Mouse (Mus musculus): ENCODE measurements at regions not wholly inside any gene's neighbourhood (a gene's known extent, or its start where the extent isn't known, plus 50 kb on each side); places are given as distances from the start of the nearest gene placed in this dataset.

- Histone ChIP-seq H3K9me3 (ENCODE audit: control insufficient read depth, low read length) (no peaks in the 10 kb centered on the region), H3K27me3 (ENCODE audit: control insufficient read depth, insufficient read depth, low read length) (no peaks in the 10 kb centered on the region), H3K27ac (ENCODE audit: low read depth, low read length) (no peak overlapping the region), H3K9ac (ENCODE audit: low read length) (no peak overlapping the region; the same call in 1 of the 2 replicates), H3K4me3 (ENCODE audit: low read depth, low read length) (no peak overlapping the region), H3K36me3 (ENCODE audit: control insufficient read depth, insufficient read depth, low read length) (no peaks in the 10 kb centered on the region), H3K4me2 (no peak overlapping the region), H3K4me1 (ENCODE audit: control insufficient read depth, insufficient read depth, low read length) (no peaks in the 10 kb centered on the region)
- ATAC-seq (ENCODE audit: low FRiP score) (no peak), DNase-seq (ENCODE audit: low spot score, missing footprints) (no peak)
- WGBS: 59% methylated on average over 10 of the region's 12 CpGs
Measured at GRCm38 (mm10) chr11:22661713-22662551, 150.0 kb downstream of the Tmem17 start.

GRCm38 (mm10) chr11:22665978-22666377 lies 154.1 kb downstream of the Tmem17 start:
- WGBS: 56% methylated on average over 4 of the region's 4 CpGs
- Histone ChIP-seq H3K4me1 (ENCODE audit: control insufficient read depth, insufficient read depth, low read length) (no peaks in the 10 kb centered on the region), H3K36me3 (ENCODE audit: control insufficient read depth, insufficient read depth, low read length) (no peaks in the 10 kb centered on the region), H3K4me3 (ENCODE audit: low read depth, low read length) (no peak overlapping the region), H3K27ac (ENCODE audit: low read depth, low read length) (no peak overlapping the region), H3K9me3 (ENCODE audit: control insufficient read depth, low read length) (no peaks in the 10 kb centered on the region), H3K9ac (ENCODE audit: low read length) (no peak overlapping the region), H3K27me3 (ENCODE audit: control insufficient read depth, insufficient read depth, low read length) (no peaks in the 10 kb centered on the region), H3K4me2 (no peak overlapping the region)
- no peak for DNase-seq (ENCODE audit: low spot score, missing footprints)
- ATAC-seq (ENCODE audit: low FRiP score): no peak

GRCm38 (mm10) chr11:22666378-22666777 lies 154.5 kb downstream of the Tmem17 start:
- Histone ChIP-seq H3K27ac (ENCODE audit: low read depth, low read length) (no peak overlapping the region), H3K4me2 (no peak overlapping the region), H3K4me1 (ENCODE audit: control insufficient read depth, insufficient read depth, low read length) (no peaks in the 10 kb centered on the region), H3K9ac (ENCODE audit: low read length) (no peak overlapping the region), H3K4me3 (ENCODE audit: low read depth, low read length) (no peak overlapping the region), H3K36me3 (ENCODE audit: control insufficient read depth, insufficient read depth, low read length) (no peaks in the 10 kb centered on the region), H3K9me3 (ENCODE audit: control insufficient read depth, low read length) (no peaks in the 10 kb centered on the region), H3K27me3 (ENCODE audit: control insufficient read depth, insufficient read depth, low read length) (no peaks in the 10 kb centered on the region)
- DNase-seq (ENCODE audit: low spot score, missing footprints): no peak
- ATAC-seq (ENCODE audit: low FRiP score): no peak
- WGBS: 84% methylated on average over 5 of the region's 5 CpGs

GRCm38 (mm10) chr11:22668220-22668619 lies 156.3 kb downstream of the Tmem17 start:
- no peak overlapping the region for H3K9ac ChIP-seq (ENCODE audit: low read length)
- no peak overlapping the region for H3K4me3 ChIP-seq (ENCODE audit: low read depth, low read length)
- ATAC-seq (ENCODE audit: low FRiP score) (no peak), DNase-seq (ENCODE audit: low spot score, missing footprints) (no peak)
- no peak overlapping the region for H3K27ac ChIP-seq (ENCODE audit: low read depth, low read length)
- no peaks in the 10 kb centered on the region for H3K9me3 ChIP-seq (ENCODE audit: control insufficient read depth, low read length)
- H3K4me1 ChIP-seq (ENCODE audit: control insufficient read depth, insufficient read depth, low read length): peaks cover 3% of the 10 kb centered on the region; the same call in 1 of the 2 replicates
- no peaks in the 10 kb centered on the region for H3K36me3 ChIP-seq (ENCODE audit: control insufficient read depth, insufficient read depth, low read length)
- H3K4me2 ChIP-seq: no peak overlapping the region
- 70% methylated on average over 2 of the region's 2 CpGs for WGBS
- H3K27me3 ChIP-seq (ENCODE audit: control insufficient read depth, insufficient read depth, low read length): no peaks in the 10 kb centered on the region

- 89% methylated on average over 4 of the region's 4 CpGs for WGBS
- H3K4me3 ChIP-seq (ENCODE audit: low read depth, low read length): no peak overlapping the region
- H3K27ac ChIP-seq (ENCODE audit: low read depth, low read length): no peak overlapping the region
- no peak for DNase-seq (ENCODE audit: low spot score, missing footprints)
- H3K27me3 ChIP-seq (ENCODE audit: control insufficient read depth, insufficient read depth, low read length): no peaks in the 10 kb centered on the region
- peaks cover 3% of the 10 kb centered on the region; the same call in 1 of the 2 replicates for H3K4me1 ChIP-seq (ENCODE audit: control insufficient read depth, insufficient read depth, low read length)
- H3K9ac ChIP-seq (ENCODE audit: low read length): no peak overlapping the region
- no peak overlapping the region for H3K4me2 ChIP-seq
- no peaks in the 10 kb centered on the region for H3K9me3 ChIP-seq (ENCODE audit: control insufficient read depth, low read length)
- no peaks in the 10 kb centered on the region for H3K36me3 ChIP-seq (ENCODE audit: control insufficient read depth, insufficient read depth, low read length)
- no peak for ATAC-seq (ENCODE audit: low FRiP score)
Measured at GRCm38 (mm10) chr11:22669267-22669666, 157.4 kb downstream of the Tmem17 start.

- DNase-seq (ENCODE audit: low spot score, missing footprints) (no peak), ATAC-seq (ENCODE audit: low FRiP score) (peak; percentile 88)
- Histone ChIP-seq H3K27ac (ENCODE audit: low read depth, low read length) (no peak overlapping the region), H3K36me3 (ENCODE audit: control insufficient read depth, insufficient read depth, low read length) (no peaks in the 10 kb centered on the region), H3K9ac (ENCODE audit: low read length) (no peak overlapping the region), H3K27me3 (ENCODE audit: control insufficient read depth, insufficient read depth, low read length) (no peaks in the 10 kb centered on the region), H3K4me3 (ENCODE audit: low read depth, low read length) (no peak overlapping the region), H3K4me2 (no peak overlapping the region), H3K4me1 (ENCODE audit: control insufficient read depth, insufficient read depth, low read length) (peaks cover 3% of the 10 kb centered on the region; the same call in 1 of the 2 replicates), H3K9me3 (ENCODE audit: control insufficient read depth, low read length) (no peaks in the 10 kb centered on the region)
- 45% methylated on average over 5 of the region's 5 CpGs for WGBS
Measured at GRCm38 (mm10) chr11:22671791-22672490, 160.1 kb downstream of the Tmem17 start.

- 84% methylated on average over 3 of the region's 3 CpGs for WGBS
Measured at GRCm38 (mm10) chr11:22675047-22675446, 163.2 kb downstream of the Tmem17 start.

GRCm38 (mm10) chr11:22675754-22676153 lies 163.9 kb downstream of the Tmem17 start:
- H3K4me1 ChIP-seq (ENCODE audit: control insufficient read depth, insufficient read depth, low read length): peaks cover 3% of the 10 kb centered on the region; the same call in 1 of the 2 replicates

More at GRCm38 (mm10) chr11:22675047-22675446, 163.2 kb downstream of the Tmem17 start:
- no peak overlapping the region for H3K27ac ChIP-seq (ENCODE audit: low read depth, low read length)
- no peak for ATAC-seq (ENCODE audit: low FRiP score)
- peaks cover 3% of the 10 kb centered on the region; the same call in 1 of the 2 replicates for H3K4me1 ChIP-seq (ENCODE audit: control insufficient read depth, insufficient read depth, low read length)
- H3K9ac ChIP-seq (ENCODE audit: low read length): no peak overlapping the region
- no peak for DNase-seq (ENCODE audit: low spot score, missing footprints)
- H3K9me3 ChIP-seq (ENCODE audit: control insufficient read depth, low read length): no peaks in the 10 kb centered on the region
- H3K27me3 ChIP-seq (ENCODE audit: control insufficient read depth, insufficient read depth, low read length): no peaks in the 10 kb centered on the region
- no peak overlapping the region for H3K4me2 ChIP-seq
- no peaks in the 10 kb centered on the region for H3K36me3 ChIP-seq (ENCODE audit: control insufficient read depth, insufficient read depth, low read length)
- no peak overlapping the region for H3K4me3 ChIP-seq (ENCODE audit: low read depth, low read length)

GRCm38 (mm10) chr11:22677337-22677736 lies 165.4 kb downstream of the Tmem17 start:
- Histone ChIP-seq H3K4me3 (ENCODE audit: low read depth, low read length) (no peak overlapping the region), H3K4me1 (ENCODE audit: control insufficient read depth, insufficient read depth, low read length) (no peaks in the 10 kb centered on the region), H3K36me3 (ENCODE audit: control insufficient read depth, insufficient read depth, low read length) (no peaks in the 10 kb centered on the region), H3K27ac (ENCODE audit: low read depth, low read length) (no peak overlapping the region), H3K27me3 (ENCODE audit: control insufficient read depth, insufficient read depth, low read length) (no peaks in the 10 kb centered on the region), H3K9ac (ENCODE audit: low read length) (no peak overlapping the region), H3K9me3 (ENCODE audit: control insufficient read depth, low read length) (no peaks in the 10 kb centered on the region), H3K4me2 (no peak overlapping the region)
- WGBS: 47% methylated on average over 2 of the region's 2 CpGs
- DNase-seq (ENCODE audit: low spot score, missing footprints) (no peak), ATAC-seq (ENCODE audit: low FRiP score) (no peak)

More at GRCm38 (mm10) chr11:22675754-22676153, 163.9 kb downstream of the Tmem17 start:
- Histone ChIP-seq H3K4me3 (ENCODE audit: low read depth, low read length) (no peak overlapping the region), H3K9me3 (ENCODE audit: control insufficient read depth, low read length) (no peaks in the 10 kb centered on the region), H3K9ac (ENCODE audit: low read length) (no peak overlapping the region), H3K36me3 (ENCODE audit: control insufficient read depth, insufficient read depth, low read length) (no peaks in the 10 kb centered on the region), H3K27me3 (ENCODE audit: control insufficient read depth, insufficient read depth, low read length) (no peaks in the 10 kb centered on the region), H3K4me2 (no peak overlapping the region), H3K27ac (ENCODE audit: low read depth, low read length) (no peak overlapping the region)
- ATAC-seq (ENCODE audit: low FRiP score): no peak
- no peak for DNase-seq (ENCODE audit: low spot score, missing footprints)
- 76% methylated on average over 1 of the region's 1 CpGs for WGBS
